Mouse (Mus musculus) forebrain, postnatal 0 days (tissue): ENCODE data around the gene Naa30. TPM values are rescaled to one million over a fixed set of nuclear protein-coding genes. Genes with fewer than 3 reads are reported as not detected.

Experiments
- ATAC-seq: fragments of 200-750 bp; cut with Nextera tagmentation; 2 replicates; pipeline ENCODE4 v1.8.0; 2017; ENCODE audit warnings: mild to moderate bottlenecking, moderate library complexity
- DNase-seq: peaks from one replicate; pipeline ENCODE4 v3.0.0-alpha.2; 2015
- H3K27ac ChIP-seq: fragments of 300-500 bp; sonication (generic); 2 replicates; pipeline ENCODE4 v1.5.1; 2014; ENCODE audit warnings: low read depth, mild to moderate bottlenecking, antibody characterized with exemption, low read length, moderate library complexity, mixed read lengths
- H3K27me3 ChIP-seq: fragments of 300-500 bp; sonication (generic); 2 replicates; pipeline ENCODE4 v1.6.1; 2014; ENCODE audit warnings: mild to moderate bottlenecking, low read length, mixed read lengths; ENCODE audit not compliant: insufficient read depth
- H3K36me3 ChIP-seq: fragments of 300-500 bp; sonication (generic); 2 replicates; pipeline ENCODE4 v1.6.1; 2014; ENCODE audit warnings: mild to moderate bottlenecking, moderate library complexity; ENCODE audit not compliant: insufficient read depth
- H3K4me1 ChIP-seq: fragments of 300-500 bp; sonication (generic); 2 replicates; pipeline ENCODE4 v1.6.1; 2014; ENCODE audit warnings: antibody characterized with exemption; ENCODE audit not compliant: insufficient read depth
- H3K4me2 ChIP-seq: fragments of 300-500 bp; sonication (generic); 2 replicates; pipeline ENCODE4 v1.6.1; 2014; ENCODE audit warnings: low read depth, mild to moderate bottlenecking, moderate library complexity
- H3K4me3 ChIP-seq: fragments of 300-500 bp; sonication (generic); 2 replicates; pipeline ENCODE4 v1.5.1; 2014; ENCODE audit warnings: low read depth, low read length, mixed read lengths
- H3K9ac ChIP-seq: fragments of 300-500 bp; sonication (generic); 2 replicates; pipeline ENCODE4 v1.6.1; 2014; ENCODE audit warnings: mild to moderate bottlenecking
- H3K9me3 ChIP-seq: fragments of 300-500 bp; sonication (generic); 2 replicates; pipeline ENCODE4 v1.6.1; 2016; ENCODE audit warnings: low read length
- CTCF ChIP-seq: sonication (generic); IDR thresholded peaks from 2 replicates; pipeline ENCODE4 v1.5.1; 2016; ENCODE audit warnings: antibody characterized with exemption, control low read depth, low read depth
- WGBS: fragments of 180-500 bp; shearing (Covaris S2); extraction: QIAGEN DNeasy Blood & Tissue Kit; methylation state at CpG from one replicate; pipeline ENCODE4 v1.1.7; 2014; 5-methylcytosine and 5-hydroxymethylcytosine counted together
- polyA plus RNA-seq: library from polyadenylated mRNA; unstranded; fragments of >200 nt; fragmentation: Nextera tagmentation; extraction: Ambion mirVana; gene quantifications from 2 replicates; pipeline ENCODE4 v1.2.1, GENCODE M21; 2015
- total RNA-seq: library from RNA; depleted of rRNA; stranded (reverse); fragments of >200 nt; gene quantifications from 2 replicates; pipeline ENCODE4 v1.2.3, GENCODE M21; 2014; rRNA removed

Naa30 gene
- total RNA-seq: 38.9 and 56.9 TPM in 2 replicates
- polyA plus RNA-seq: 6.9 and 10.1 TPM in 2 replicates

GRCm38 (mm10) chr14:49171867-49172581, at the start of gene Naa30:
TSS of gene Naa30 (plus strand) at chr14:49172226.
- Histone ChIP-seq H3K36me3 (no peaks in the 10 kb centered on the region), H3K4me3 (peak within 1 kb of the TSS; percentile 91), H3K4me2 (peak within 1 kb of the TSS; percentile 87), H3K27me3 (no peaks in the 10 kb centered on the region), H3K27ac (peak within 1 kb of the TSS; percentile 88), H3K9me3 (no peaks in the 10 kb centered on the region), H3K4me1 (peaks cover 15% of the 10 kb centered on the region), H3K9ac (peak within 1 kb of the TSS; percentile 88)
- ATAC-seq (peak; percentile 92), DNase-seq (peak; percentile 93)
- under 1% methylated on average over 58 of the region's 86 CpGs for WGBS
- no peak for TF ChIP-seq CTCF

- no peak overlapping the region for H3K27ac ChIP-seq
Measured at GRCm38 (mm10) chr14:49127162-49127779, 44.8 kb upstream of the Naa30 start.

GRCm38 (mm10) chr14:49128544-49129263, 43.3 kb upstream of the Naa30 start:
- no peak overlapping the region for H3K9ac ChIP-seq
- no peaks in the 10 kb centered on the region for H3K4me1 ChIP-seq
- no peak for TF ChIP-seq CTCF
- H3K36me3 ChIP-seq: no peaks in the 10 kb centered on the region
- DNase-seq (no peak), ATAC-seq (no peak)
- H3K4me2 ChIP-seq: no peak overlapping the region
- no peak overlapping the region for H3K27ac ChIP-seq
- no peak overlapping the region for H3K4me3 ChIP-seq
- no peaks in the 10 kb centered on the region for H3K27me3 ChIP-seq
- 29% methylated on average over 10 of the region's 10 CpGs for WGBS
- H3K9me3 ChIP-seq: no peaks in the 10 kb centered on the region

More at GRCm38 (mm10) chr14:49127162-49127779, 44.8 kb upstream of the Naa30 start:
- ATAC-seq (peak; percentile 91), DNase-seq (peak; percentile 70)
- H3K4me3 ChIP-seq: peak overlapping the region; percentile 18
- WGBS: 23% methylated on average over 23 of the region's 23 CpGs
- H3K36me3 ChIP-seq: no peaks in the 10 kb centered on the region
- peak overlapping the region; percentile 45 for H3K4me2 ChIP-seq
- no peaks in the 10 kb centered on the region for H3K27me3 ChIP-seq
- no peaks in the 10 kb centered on the region for H3K9me3 ChIP-seq
- H3K9ac ChIP-seq: peak overlapping the region; percentile 43
- H3K4me1 ChIP-seq: no peaks in the 10 kb centered on the region
- TF ChIP-seq CTCF: no peak

DNA sequence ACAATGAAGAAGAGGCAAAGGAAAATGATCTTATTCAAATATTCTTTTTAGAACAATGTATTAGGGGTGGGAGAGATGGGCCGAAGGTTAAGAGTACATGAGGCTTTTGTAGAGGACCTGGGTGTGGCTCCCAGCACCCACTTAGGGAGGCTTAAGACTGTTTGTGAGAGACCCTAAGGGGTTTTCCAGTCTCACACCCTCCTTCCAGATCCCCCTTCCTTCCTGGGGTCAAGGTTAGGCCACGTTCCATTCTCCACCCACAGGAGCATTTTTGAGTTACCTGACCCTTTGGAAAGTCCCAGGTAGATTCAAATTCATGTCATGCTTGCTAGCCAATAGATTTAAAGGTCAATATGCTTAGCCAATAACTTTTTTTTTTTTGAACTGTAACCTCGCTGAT, 39.6 kb upstream of the Naa30 start:
- DNase-seq (no peak), ATAC-seq (no peak)
- Histone ChIP-seq H3K9me3 (no peaks in the 10 kb centered on the region), H3K27me3 (no peaks in the 10 kb centered on the region), H3K4me3 (no peak overlapping the region), H3K9ac (no peak overlapping the region), H3K36me3 (no peaks in the 10 kb centered on the region), H3K4me1 (no peaks in the 10 kb centered on the region), H3K27ac (no peak overlapping the region), H3K4me2 (no peak overlapping the region)
- no peak for TF ChIP-seq CTCF
- 89% methylated on average over 3 of the region's 3 CpGs for WGBS

DNA sequence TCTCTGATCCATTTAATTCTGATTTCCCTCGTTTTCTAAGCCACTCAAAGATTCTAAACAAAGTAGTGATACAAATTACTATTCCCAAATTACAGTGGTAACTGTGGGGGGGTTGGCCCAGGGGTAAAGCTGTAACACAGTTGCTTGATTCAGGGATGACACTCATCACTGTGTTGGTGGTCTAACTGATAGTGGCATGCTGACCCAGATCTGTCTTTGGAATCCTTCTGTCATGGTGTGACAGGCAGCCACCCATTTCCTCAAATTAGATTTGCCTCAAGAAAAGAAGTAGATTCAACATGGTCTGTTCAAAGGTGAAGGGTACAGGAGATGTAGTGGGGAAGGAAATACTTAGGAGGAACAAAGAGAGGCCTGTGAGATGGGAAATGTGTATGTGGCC, 33.9 kb upstream of the Naa30 start:
- 68% methylated on average over 1 of the region's 1 CpGs for WGBS
- Histone ChIP-seq H3K9me3 (no peaks in the 10 kb centered on the region), H3K27me3 (no peaks in the 10 kb centered on the region), H3K27ac (no peak overlapping the region), H3K36me3 (no peaks in the 10 kb centered on the region), H3K4me2 (no peak overlapping the region), H3K4me1 (no peaks in the 10 kb centered on the region), H3K4me3 (no peak overlapping the region), H3K9ac (no peak overlapping the region)
- DNase-seq (no peak), ATAC-seq (no peak)
- TF ChIP-seq CTCF: no peak

GRCm38 (mm10) chr14:49140756-49141155, 31.3 kb upstream of the Naa30 start:
- ATAC-seq: no peak
- Histone ChIP-seq H3K9me3 (no peaks in the 10 kb centered on the region), H3K9ac (no peak overlapping the region), H3K4me3 (no peak overlapping the region), H3K27ac (no peak overlapping the region), H3K36me3 (no peaks in the 10 kb centered on the region), H3K27me3 (no peaks in the 10 kb centered on the region), H3K4me2 (no peak overlapping the region), H3K4me1 (no peaks in the 10 kb centered on the region)
- TF ChIP-seq CTCF: no peak
- WGBS: 94% methylated on average over 7 of the region's 7 CpGs
- DNase-seq: no peak

DNA sequence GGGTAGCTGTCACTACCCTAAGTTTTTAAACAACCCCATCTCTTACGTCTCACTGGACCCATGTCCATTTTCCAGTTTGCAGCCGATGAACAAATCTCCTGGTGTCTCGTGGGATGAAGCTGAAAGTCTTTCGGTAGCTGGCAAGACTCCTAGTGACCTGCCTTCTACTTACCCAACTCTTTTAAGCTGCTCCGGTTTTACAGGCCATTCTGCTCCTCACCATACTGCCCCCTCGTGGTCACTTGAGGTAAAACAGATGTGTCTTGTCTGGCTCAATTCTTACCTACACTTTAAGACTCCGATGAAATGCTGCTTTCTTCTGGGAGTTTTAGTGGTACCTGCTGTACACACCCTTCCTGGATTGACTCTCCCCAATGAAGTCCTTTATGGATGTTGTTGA, 18.2 kb upstream of the Naa30 start:
- H3K27ac ChIP-seq: no peak overlapping the region
- no peak overlapping the region for H3K9ac ChIP-seq
- no peaks in the 10 kb centered on the region for H3K36me3 ChIP-seq
- H3K9me3 ChIP-seq: no peaks in the 10 kb centered on the region
- H3K4me2 ChIP-seq: no peak overlapping the region
- TF ChIP-seq CTCF: peak; percentile 77
- 32% methylated on average over 7 of the region's 7 CpGs for WGBS
- no peaks in the 10 kb centered on the region for H3K27me3 ChIP-seq
- ATAC-seq (no peak), DNase-seq (peak; percentile 67)
- H3K4me1 ChIP-seq: no peaks in the 10 kb centered on the region
- no peak overlapping the region for H3K4me3 ChIP-seq
